Mouse (Mus musculus) embryonic fibroblast, embryonic 13.5 days (primary cell): ENCODE measurements around the gene Slc38a3.

ENCODE experiments used
- CTCF ChIP-seq: IDR thresholded peaks from 2 replicates; pipeline ENCODE4 v1.5.1; 2011; ENCODE audit warnings: mild to moderate bottlenecking, control low read depth, low read length, moderate library complexity, borderline replicate concordance; ENCODE audit not compliant: insufficient read depth
- POLR2A ChIP-seq: IDR thresholded peaks from 2 replicates; pipeline ENCODE4 v1.6.1; 2011; ENCODE audit warnings: low read depth, mild to moderate bottlenecking, control low read depth, low read length, moderate library complexity

GRCm38 (mm10) chr9:107615035-107615434, 54.3 kb downstream of the Slc38a3 start:
- TF ChIP-seq POLR2A (no peak), CTCF (no peak)
